Mouse (Mus musculus) hindbrain, embryonic 11.5 days (tissue): ENCODE data around the gene Sco2. TPM values are rescaled to one million over a fixed set of nuclear protein-coding genes. Genes with fewer than 3 reads are reported as not detected.
A peak's percentile ranks its signal among the peaks of the same experiment; 100 is the strongest.

Source experiments
- ATAC-seq: fragments of 200-750 bp; cut with Nextera tagmentation; 2 replicates; pipeline ENCODE4 v1.8.0; 2017; ENCODE audit warnings: mild to moderate bottlenecking, moderate TSS enrichment, moderate library complexity; ENCODE audit not compliant: low FRiP score
- DNase-seq: peaks from one replicate; pipeline ENCODE4 v3.0.0-alpha.2; 2015; ENCODE audit warnings: low spot score
- H3K27ac ChIP-seq: fragments of 300-500 bp; sonication (generic); 2 replicates; pipeline ENCODE4 v1.5.1; 2014; ENCODE audit warnings: mild to moderate bottlenecking, low read depth, low read length
- H3K27me3 ChIP-seq: fragments of 300-500 bp; sonication (generic); 2 replicates; pipeline ENCODE4 v1.6.1; 2014; ENCODE audit warnings: mild to moderate bottlenecking, low read length, moderate library complexity, mixed read lengths; ENCODE audit not compliant: control insufficient read depth, insufficient read depth
- H3K36me3 ChIP-seq: fragments of 300-500 bp; sonication (generic); 2 replicates; pipeline ENCODE4 v1.6.1; 2014; ENCODE audit warnings: mild to moderate bottlenecking, low read length, moderate library complexity, mixed read lengths; ENCODE audit not compliant: control insufficient read depth, insufficient read depth
- H3K4me1 ChIP-seq: fragments of 300-500 bp; sonication (generic); replicated peaks from 2 replicates; pipeline ENCODE4 v1.6.1; 2014; ENCODE audit warnings: low read length, mixed read lengths; ENCODE audit not compliant: control insufficient read depth, insufficient read depth
- H3K4me2 ChIP-seq: fragments of 300-500 bp; sonication (generic); replicated peaks from 2 replicates; pipeline ENCODE4 v1.6.1; 2014; ENCODE audit warnings: mild to moderate bottlenecking, low read depth, low read length
- H3K4me3 ChIP-seq: fragments of 300-500 bp; sonication (generic); 2 replicates; pipeline ENCODE4 v1.5.1; 2014; ENCODE audit warnings: low read depth, low read length
- H3K9ac ChIP-seq: fragments of 300-500 bp; sonication (generic); 2 replicates; pipeline ENCODE4 v1.6.1; 2014; ENCODE audit warnings: low read depth, low read length
- H3K9me3 ChIP-seq: fragments of 300-500 bp; sonication (generic); 2 replicates; pipeline ENCODE4 v1.6.1; 2016; ENCODE audit warnings: low read length; ENCODE audit not compliant: control insufficient read depth
- WGBS: fragments of 180-500 bp; shearing (Covaris S2); extraction: QIAGEN DNeasy Blood & Tissue Kit; methylation state at CpG from one replicate; pipeline ENCODE4 v1.1.7; 2014; 5-methylcytosine and 5-hydroxymethylcytosine counted together
- polyA plus RNA-seq: library from polyadenylated mRNA; unstranded; fragments of >200 nt; fragmentation: Nextera tagmentation; extraction: Ambion mirVana; gene quantifications from 2 replicates; pipeline ENCODE4 v1.2.1, GENCODE M21; 2014

The Sco2 gene
- polyA plus RNA-seq, 1 experiment from 2014 or later: 7.4 TPM

- H3K27ac ChIP-seq: no peak overlapping the region
- no peak overlapping the region for H3K4me2 ChIP-seq
- no peaks in the 10 kb centered on the region for H3K4me1 ChIP-seq
- no peaks in the 10 kb centered on the region for H3K27me3 ChIP-seq
- ATAC-seq (no peak), DNase-seq (no peak)
- no peaks in the 10 kb centered on the region for H3K9me3 ChIP-seq
- H3K4me3 ChIP-seq: no peak overlapping the region
- no peak overlapping the region for H3K9ac ChIP-seq
- 95% methylated on average over 7 of the region's 7 CpGs for WGBS
- H3K36me3 ChIP-seq: peaks cover 13% of the 10 kb centered on the region
These were observed 10.6 kb downstream of the Sco2 start for GRCm38 (mm10) chr15:89363051-89363450.

- Histone ChIP-seq H3K4me3 (no peak overlapping the region), H3K9ac (no peak overlapping the region), H3K36me3 (0 out of 2 replicates have a peak, but pooled peaks cover 2% of the 10 kb centered on the region), H3K27me3 (no peaks in the 10 kb centered on the region), H3K4me1 (peaks cover 7% of the 10 kb centered on the region; the same call in 1 of the 2 replicates), H3K27ac (no peak overlapping the region), H3K9me3 (no peaks in the 10 kb centered on the region), H3K4me2 (no peak overlapping the region)
- DNase-seq (no peak), ATAC-seq (no peak)
- 92% methylated on average over 3 of the region's 3 CpGs for WGBS
These were observed 14.9 kb downstream of the Sco2 start for GRCm38 (mm10) chr15:89358784-89359183.

- Histone ChIP-seq H3K27ac (0 out of 2 replicates have a peak overlapping the region, but pooled peaks have one; percentile 17), H3K36me3 (peaks cover 18% of the 10 kb centered on the region)
These were observed 17.3 kb downstream of the Sco2 start for GRCm38 (mm10) chr15:89356372-89356771.

GRCm38 (mm10) chr15:89355241-89356187 is 18.1 kb downstream of the Sco2 start, which contains the start of the genes Lmf2 and Ncaph2:
Gene Lmf2, minus strand, starts transcription at chr15:89355659.
Gene Ncaph2, plus strand, starts transcription at chr15:89355719.
- WGBS: 1% methylated on average over 64 of the region's 64 CpGs
- DNase-seq: peak; percentile 99
- peak; percentile 92 for ATAC-seq
- H3K36me3 ChIP-seq: peaks cover 18% of the 10 kb centered on the region
- peak within 1 kb of the TSS; percentile 27; the same call in 1 of the 2 replicates for H3K27ac ChIP-seq
- peak within 1 kb of the TSS; percentile 68 for H3K4me2 ChIP-seq
- H3K27me3 ChIP-seq: no peaks in the 10 kb centered on the region
- peak within 1 kb of the TSS; percentile 88 for H3K9ac ChIP-seq
- peak within 1 kb of the TSS; percentile 54 for H3K4me3 ChIP-seq
- H3K4me1 ChIP-seq: peaks cover 7% of the 10 kb centered on the region; the same call in 1 of the 2 replicates
- no peaks in the 10 kb centered on the region for H3K9me3 ChIP-seq

More at GRCm38 (mm10) chr15:89356372-89356771, 17.3 kb downstream of the Sco2 start:
- Histone ChIP-seq H3K4me1 (peaks cover 7% of the 10 kb centered on the region; the same call in 1 of the 2 replicates), H3K4me3 (peak overlapping the region; percentile 54), H3K4me2 (peak overlapping the region; percentile 58), H3K9ac (peak overlapping the region; percentile 88), H3K9me3 (no peaks in the 10 kb centered on the region), H3K27me3 (no peaks in the 10 kb centered on the region)
- peak; percentile 91 for DNase-seq
- under 1% methylated on average over 15 of the region's 15 CpGs for WGBS
- ATAC-seq: peak; percentile 67

- Histone ChIP-seq H3K4me2 (peak overlapping the region; percentile 68), H3K9me3 (no peaks in the 10 kb centered on the region), H3K4me1 (peaks cover 7% of the 10 kb centered on the region; the same call in 1 of the 2 replicates), H3K36me3 (peaks cover 18% of the 10 kb centered on the region), H3K9ac (peak overlapping the region; percentile 88), H3K27ac (no peak overlapping the region), H3K27me3 (no peaks in the 10 kb centered on the region), H3K4me3 (peak overlapping the region; percentile 54)
- 81% methylated on average over 7 of the region's 7 CpGs for WGBS
- no peak for DNase-seq
- ATAC-seq: peak; percentile 2; the same call in 1 of the 2 replicates
These were observed 19.2 kb downstream of the Sco2 start for GRCm38 (mm10) chr15:89354455-89354854.

- Histone ChIP-seq H3K9me3 (no peaks in the 10 kb centered on the region), H3K4me2 (no peak overlapping the region), H3K9ac (no peak overlapping the region), H3K27ac (no peak overlapping the region), H3K4me3 (no peak overlapping the region), H3K36me3 (peaks cover 18% of the 10 kb centered on the region), H3K4me1 (peaks cover 7% of the 10 kb centered on the region; the same call in 1 of the 2 replicates), H3K27me3 (no peaks in the 10 kb centered on the region)
- WGBS: 95% methylated on average over 16 of the region's 16 CpGs
- DNase-seq: no peak
- no peak for ATAC-seq
These were observed 19.8 kb downstream of the Sco2 start for GRCm38 (mm10) chr15:89353837-89354236.

- DNase-seq: no peak
- ATAC-seq: no peak
- H3K27me3 ChIP-seq: no peaks in the 10 kb centered on the region
- no peak overlapping the region for H3K4me3 ChIP-seq
- peaks cover 18% of the 10 kb centered on the region for H3K36me3 ChIP-seq
- H3K9me3 ChIP-seq: no peaks in the 10 kb centered on the region
- H3K4me1 ChIP-seq: peaks cover 7% of the 10 kb centered on the region; the same call in 1 of the 2 replicates
- no peak overlapping the region for H3K27ac ChIP-seq
- WGBS: 96% methylated on average over 12 of the region's 12 CpGs
- no peak overlapping the region for H3K9ac ChIP-seq
- no peak overlapping the region for H3K4me2 ChIP-seq
These were observed 20.9 kb downstream of the Sco2 start for GRCm38 (mm10) chr15:89352795-89353194.

- DNase-seq: no peak
- no peak for ATAC-seq
- Histone ChIP-seq H3K27me3 (no peaks in the 10 kb centered on the region), H3K9ac (no peak overlapping the region), H3K9me3 (no peaks in the 10 kb centered on the region), H3K4me3 (no peak overlapping the region), H3K27ac (no peak overlapping the region), H3K4me2 (no peak overlapping the region), H3K4me1 (peaks cover 5% of the 10 kb centered on the region; the same call in 1 of the 2 replicates), H3K36me3 (peaks cover 18% of the 10 kb centered on the region)
- WGBS: 98% methylated on average over 14 of the region's 14 CpGs
These were observed 21.6 kb downstream of the Sco2 start for GRCm38 (mm10) chr15:89352054-89352453.
